In genomic region chr2:18064356-18064858, GRCm38 (mm10) we compare ENCODE assay signal across 8 mouse cellular contexts. TPM values are rescaled to one million over a fixed set of nuclear protein-coding genes. Genes with fewer than 3 reads are reported as not detected.
DNase-seq lines count a peak whose midpoint lies in the region; ATAC-seq and TF ChIP-seq lines count a peak whose summit lies in the region.

No protein-coding gene starts in this region.

- TF ChIP-seq CTCF in layer of hippocampus, adult 2 months (conservative IDR thresholded peaks at IDR 0.05), result no peak
- no peak for TF ChIP-seq CTCF in lung, embryonic 14.5 days (IDR thresholded peaks at IDR 0.05; ENCODE audit: low read depth)
- TF ChIP-seq CTCF in olfactory bulb, adult 2 months (IDR thresholded peaks at IDR 0.05; ENCODE audit: insufficient read depth, low read depth, low read length), result no peak

- 3% methylated on average over 21 of the region's 58 CpGs for WGBS in forebrain, embryonic 15.5 days
- 1% methylated on average over 48 of the region's 58 CpGs for WGBS in lung, embryonic 14.5 days
- under 1% methylated on average over 56 of the region's 58 CpGs for WGBS in olfactory bulb, adult 2 months

- peaks cover 2% of the 10 kb centered on the region for H3K36me3 ChIP-seq in ES-E14 (ENCODE audit: control insufficient read depth, insufficient read depth, low read length, poor library complexity, severe bottlenecking)
- H3K36me3 ChIP-seq in forebrain, embryonic 15.5 days, result peaks cover 6% of the 10 kb centered on the region; the same call in 1 of the 2 replicates
- peaks cover 15% of the 10 kb centered on the region for H3K36me3 ChIP-seq in lung, embryonic 14.5 days (ENCODE audit: insufficient read depth)

- H3K27ac ChIP-seq in ES-E14 (ENCODE audit: insufficient read depth, low read depth, low read length, poor library complexity, severe bottlenecking), result peak overlapping the region; percentile 99
- H3K27ac ChIP-seq in forebrain, embryonic 15.5 days (replicated peaks), result peak overlapping the region; percentile 99
- H3K27ac ChIP-seq in layer of hippocampus, adult 2 months, result peak overlapping the region; percentile 99
- peak overlapping the region; percentile 100 for H3K27ac ChIP-seq in lung, embryonic 14.5 days (ENCODE audit: low read depth)
- H3K27ac ChIP-seq in olfactory bulb, adult 2 months (ENCODE audit: insufficient read depth, low read depth, low read length), result peak overlapping the region; percentile 92

- no peaks in the 10 kb centered on the region for H3K9me3 ChIP-seq in ES-E14 (ENCODE audit: control insufficient read depth, insufficient read depth, low read depth, low read length)
- no peaks in the 10 kb centered on the region for H3K9me3 ChIP-seq in forebrain, embryonic 15.5 days
- H3K9me3 ChIP-seq in lung, embryonic 14.5 days (ENCODE audit: low read depth, low read length), result no peaks in the 10 kb centered on the region

- ATAC-seq in forebrain, embryonic 15.5 days (replicated peaks), result peak; percentile 98
- peak; percentile 95 for ATAC-seq in lung, embryonic 14.5 days (ENCODE audit: insufficient read depth)

- TF ChIP-seq POLR2A in olfactory bulb, adult 2 months (IDR thresholded peaks at IDR 0.05; ENCODE audit: insufficient read depth, low read depth, low read length), result peak; percentile 88

- H3K4me3 ChIP-seq in ES-E14 (ENCODE audit: insufficient read depth in 1 of 2, low read depth in 1 of 2, low read length in 2 of 2, poor library complexity in 1 of 2, severe bottlenecking in 1 of 2), result peak overlapping the region; percentile 77 to 81
- peak overlapping the region; percentile 90 for H3K4me3 ChIP-seq in forebrain, embryonic 15.5 days
- peak overlapping the region; percentile 90 for H3K4me3 ChIP-seq in layer of hippocampus, adult 2 months
- H3K4me3 ChIP-seq in lung, embryonic 14.5 days (ENCODE audit: low read depth, low read length), result peak overlapping the region; percentile 87
- H3K4me3 ChIP-seq in olfactory bulb, adult 2 months (ENCODE audit: insufficient read depth, low read depth, low read length), result peak overlapping the region; percentile 92

- peak overlapping the region; percentile 96 for H3K9ac ChIP-seq in ES-E14 (ENCODE audit: insufficient read depth, low read depth, low read length, poor library complexity, severe bottlenecking)
- peak overlapping the region; percentile 95 for H3K9ac ChIP-seq in forebrain, embryonic 15.5 days (replicated peaks)
- H3K9ac ChIP-seq in lung, embryonic 14.5 days, result peak overlapping the region; percentile 98

- H3K4me2 ChIP-seq in forebrain, embryonic 15.5 days (replicated peaks), result peak overlapping the region; percentile 69
- H3K4me2 ChIP-seq in lung, embryonic 14.5 days, result peak overlapping the region; percentile 93

- intact Hi-C loops in heart, postnatal 25 days (cut with DNase I), result no loop called here

- H3K27me3 ChIP-seq in forebrain, embryonic 15.5 days, result no peaks in the 10 kb centered on the region
- no peaks in the 10 kb centered on the region for H3K27me3 ChIP-seq in lung, embryonic 14.5 days (ENCODE audit: insufficient read depth, low read length)

- no peak for DNase-seq in ES-E14 (ENCODE audit: low read depth, low spot score)
- DNase-seq in cerebellum, adult 11 months, result peak; percentile 92
- peak; percentile 90 for DNase-seq in heart, postnatal 25 days (ENCODE audit: low spot score)
- peak; percentile 92 to 94 for DNase-seq in layer of hippocampus, adult 2 months (ENCODE audit: low spot score in 2 of 2)
- DNase-seq in lung, embryonic 14.5 days, result peak; percentile 96
- peak; percentile 93 to 94 for DNase-seq in thymus, adult 18-20 months

- in situ Hi-C loops in ES-E14 (cut with MboI; ENCODE audit: low sequenced_read_pairs in 2 of 2, unreplicated experiment in 2 of 2), result no loop called here

- peaks cover 0 to 9% of the 10 kb centered on the region in 2 experiments; a peak in 3 of 4 replicates for H3K4me1 ChIP-seq in ES-E14 (ENCODE audit: control insufficient read depth in 2 of 2, insufficient read depth in 2 of 2, low read length in 2 of 2, poor library complexity in 1 of 2)
- H3K4me1 ChIP-seq in forebrain, embryonic 15.5 days, result peaks cover 15% of the 10 kb centered on the region
- 0 out of 2 replicates have a peak, but pooled peaks cover 7% of the 10 kb centered on the region for H3K4me1 ChIP-seq in lung, embryonic 14.5 days (ENCODE audit: insufficient read depth)
- H3K4me1 ChIP-seq in olfactory bulb, adult 2 months (ENCODE audit: control insufficient read depth, insufficient read depth, low read length), result peaks cover 5% of the 10 kb centered on the region

TF ChIP-seq in ES-E14, 5 proteins besides CTCF, POLR2A, EP300 and RAD21:
- TF ChIP-seq HCFC1 (IDR thresholded peaks at IDR 0.05; ENCODE audit: borderline replicate concordance, insufficient read depth, low read length), result peak; percentile 61; the same call in 1 of the 2 replicates
- no peak for TF ChIP-seq CHD2 (IDR thresholded peaks at IDR 0.05; ENCODE audit: low read depth, low read length)
- TF ChIP-seq ZC3H11A (IDR thresholded peaks at IDR 0.05; ENCODE audit: borderline replicate concordance, low read depth, low read length), result no peak
- TF ChIP-seq MAFK (IDR thresholded peaks at IDR 0.05; ENCODE audit: insufficient read depth, low read depth, low read length), result no peak
- TF ChIP-seq ZNF384 (IDR thresholded peaks at IDR 0.05; ENCODE audit: low read depth, low read length), result no peak
TF ChIP-seq in ES-E14: peak in this region for 1.

RNA-seq across cellular contexts. Expression of gene Mllt10, which starts 9.4 kb away (rescaled TPM):
- 39.7 and 40.7 TPM in 2 replicates for total RNA-seq in ES-E14 (2012; rRNA removed)
- 61.9 and 66.3 TPM in 2 replicates for polyA plus RNA-seq in forebrain, embryonic 15.5 days (2015; fragmentation: Nextera tagmentation; extraction: Ambion mirVana)
- total RNA-seq in heart, postnatal 25 days (2021), result 10 to 100 TPM; 32.6 to 35.1 TPM
- total RNA-seq in layer of hippocampus, adult 2 months (2021), result 10 to 100 TPM; 63.6 to 67.6 TPM
- polyA plus RNA-seq in lung, embryonic 14.5 days (2014; fragmentation: Nextera tagmentation; extraction: Ambion mirVana), result 39.1 and 46.2 TPM in 2 replicates
- 433 TPM in 1 of 2 replicates, not detected in the other for polyA plus RNA-seq in olfactory bulb, adult 2 months (2012; ENCODE audit: insufficient read depth, insufficient read length, low replicate concordance, missing spikeins)

RNA-seq across cellular contexts. Expression of gene Skida1, which starts 15.6 kb away (rescaled TPM):
- total RNA-seq in ES-E14 (2012; rRNA removed), result 0.63 and 2.6 TPM in 2 replicates
- 10.9 and 13.8 TPM in 2 replicates for polyA plus RNA-seq in forebrain, embryonic 15.5 days (2015; fragmentation: Nextera tagmentation; extraction: Ambion mirVana)
- 1 to 10 TPM; 3.3 to 4.0 TPM for total RNA-seq in heart, postnatal 25 days (2021)
- 10 to 100 TPM; 16.8 to 16.9 TPM for total RNA-seq in layer of hippocampus, adult 2 months (2021)
- polyA plus RNA-seq in lung, embryonic 14.5 days (2014; fragmentation: Nextera tagmentation; extraction: Ambion mirVana), result 8.3 and 8.5 TPM in 2 replicates
- not detected in 2 replicates for polyA plus RNA-seq in olfactory bulb, adult 2 months (2012; ENCODE audit: insufficient read depth, insufficient read length, low replicate concordance, missing spikeins)

RNA-seq across cellular contexts. Expression of gene A930004D18Rik, which starts 26.9 kb away (rescaled TPM):
- total RNA-seq in ES-E14 (2012; rRNA removed), result 1.9 and 6.2 TPM in 2 replicates
- 14.7 and 16.6 TPM in 2 replicates for polyA plus RNA-seq in forebrain, embryonic 15.5 days (2015; fragmentation: Nextera tagmentation; extraction: Ambion mirVana)
- total RNA-seq in heart, postnatal 25 days (2021), result 1 to 10 TPM; 3.5 to 3.8 TPM
- total RNA-seq in layer of hippocampus, adult 2 months (2021), result 1 to 10 TPM; 4.2 to 4.3 TPM
- polyA plus RNA-seq in lung, embryonic 14.5 days (2014; fragmentation: Nextera tagmentation; extraction: Ambion mirVana), result 8.9 and 11.4 TPM in 2 replicates
- not detected in 2 replicates for polyA plus RNA-seq in olfactory bulb, adult 2 months (2012; ENCODE audit: insufficient read depth, insufficient read length, low replicate concordance, missing spikeins)
